Mouse (Mus musculus) brain, embryonic 14.5 days (tissue): Measurements from ENCODE around the gene Map3k14. TPM values are rescaled to one million over a fixed set of nuclear protein-coding genes. Genes with fewer than 3 reads are reported as not detected.

ENCODE experiments used
- DNase-seq: peaks from one replicate; pipeline ENCODE4 v3.0.0-alpha.2; 2011; ENCODE audit warnings: low read depth
- CTCF ChIP-seq: fragments of 200-500 bp; IDR thresholded peaks from 2 replicates; pipeline ENCODE4 v1.5.1; 2012; ENCODE audit warnings: inconsistent platforms, mild to moderate bottlenecking, moderate library complexity, borderline replicate concordance; ENCODE audit not compliant: insufficient read depth, insufficient read length; ENCODE audit errors: extremely low read depth
- POLR2A ChIP-seq: fragments of 200-500 bp; IDR thresholded peaks from 2 replicates; pipeline ENCODE4 v1.6.1; 2012; ENCODE audit warnings: mild to moderate bottlenecking, inconsistent platforms, borderline replicate concordance; ENCODE audit not compliant: poor library complexity, insufficient read depth, insufficient read length, severe bottlenecking; ENCODE audit errors: extremely low read depth
- polyA plus RNA-seq: library from polyadenylated mRNA; depleted of rRNA; stranded (reverse); fragments of >200 nt; gene quantifications from 2 replicates; pipeline ENCODE4 v1.2.3, GENCODE M21; 2012

Map3k14 gene
- polyA plus RNA-seq, 1 experiment, result 6.3 TPM

GRCm38 (mm10) chr11:103176510-103176909 is 90.8 kb downstream of the Map3k14 start:
- DNase-seq, result no peak
- no peak for TF ChIP-seq POLR2A
- no peak for TF ChIP-seq CTCF

- TF ChIP-seq CTCF (no peak), POLR2A (no peak)
- no peak for DNase-seq
Observed at GRCm38 (mm10) chr11:103175688-103176442, 91.4 kb downstream of the Map3k14 start.

GRCm38 (mm10) chr11:103174891-103175391 is 92.3 kb downstream of the Map3k14 start:
- TF ChIP-seq POLR2A, result no peak
- TF ChIP-seq CTCF, result no peak
- no peak for DNase-seq

- TF ChIP-seq CTCF, result no peak
- no peak for TF ChIP-seq POLR2A
- no peak for DNase-seq
Observed at GRCm38 (mm10) chr11:103174411-103174832, 92.8 kb downstream of the Map3k14 start.

- no peak for DNase-seq
- TF ChIP-seq POLR2A (no peak), CTCF (no peak)
Observed at GRCm38 (mm10) chr11:103173771-103174344, 93.4 kb downstream of the Map3k14 start.

GRCm38 (mm10) chr11:103173041-103173770 is 94.1 kb downstream of the Map3k14 start:
- TF ChIP-seq POLR2A (no peak), CTCF (no peak)
- DNase-seq, result no peak

- TF ChIP-seq CTCF (no peak), POLR2A (no peak)
- no peak for DNase-seq
Observed at GRCm38 (mm10) chr11:103172392-103173040, 94.8 kb downstream of the Map3k14 start.

GRCm38 (mm10) chr11:103171703-103172391 is 95.4 kb downstream of the Map3k14 start:
- no peak for TF ChIP-seq POLR2A
- no peak for TF ChIP-seq CTCF
- no peak for DNase-seq

- no peak for DNase-seq
- TF ChIP-seq CTCF (no peak), POLR2A (no peak)
Observed at GRCm38 (mm10) chr11:103171286-103171620, 96.0 kb downstream of the Map3k14 start.

GRCm38 (mm10) chr11:103170494-103171285 is 96.6 kb downstream of the Map3k14 start, which contains the start of gene Fmnl1:
Gene Fmnl1, plus strand, starts transcription at chr11:103171107.
- peak; percentile 77 for DNase-seq
- TF ChIP-seq POLR2A (no peak), CTCF (no peak)
